Mouse (Mus musculus) liver, embryonic 12.5 days (tissue): Measurements from ENCODE around the gene Tbpl2. TPM values are rescaled to one million over a fixed set of nuclear protein-coding genes. Genes with fewer than 3 reads are reported as not detected.

Experiments
- polyA plus RNA-seq: library from polyadenylated mRNA; unstranded; fragments of >200 nt; fragmentation: Nextera tagmentation; extraction: Ambion mirVana; gene quantifications from 2 replicates; pipeline ENCODE4 v1.2.1, GENCODE M21; 2016

Tbpl2 gene
- polyA plus RNA-seq, 1 experiment from 2014 or later: not detected

Other genes starting within 250 kb of the Tbpl2 start
- gene Hnmt, start 47.2 kb downstream of the Tbpl2 start, polyA plus RNA-seq: 0.18 and 0.74 TPM in 2 replicates
- not detected in 2 replicates for gene Il1f8, start 56.6 kb upstream of the Tbpl2 start, polyA plus RNA-seq
- gene Il1f9, start 89.9 kb upstream of the Tbpl2 start, polyA plus RNA-seq: not detected in 2 replicates
- not detected in 2 replicates for gene Il1f6, start 118.8 kb upstream of the Tbpl2 start, polyA plus RNA-seq
- gene Il1f5, start 180.4 kb upstream of the Tbpl2 start, polyA plus RNA-seq: not detected in 2 replicates
- not detected in 2 replicates for gene Il1f10, start 194.6 kb upstream of the Tbpl2 start, polyA plus RNA-seq
- 0.54 and 1.0 TPM in 2 replicates for gene Il1rn, start 240.3 kb upstream of the Tbpl2 start, polyA plus RNA-seq